Mouse (Mus musculus) liver, embryonic 14.5 days (tissue): ENCODE data around the gene Dlgap3.

ENCODE experiments used
- CTCF ChIP-seq: IDR thresholded peaks from 2 replicates; pipeline ENCODE4 v1.5.1; 2016; ENCODE audit warnings: antibody characterized with exemption, low read depth, control low read depth
- EP300 ChIP-seq: IDR thresholded peaks from 2 replicates; pipeline ENCODE4 v1.6.1; 2016; ENCODE audit warnings: antibody characterized with exemption, low read depth

DNA sequence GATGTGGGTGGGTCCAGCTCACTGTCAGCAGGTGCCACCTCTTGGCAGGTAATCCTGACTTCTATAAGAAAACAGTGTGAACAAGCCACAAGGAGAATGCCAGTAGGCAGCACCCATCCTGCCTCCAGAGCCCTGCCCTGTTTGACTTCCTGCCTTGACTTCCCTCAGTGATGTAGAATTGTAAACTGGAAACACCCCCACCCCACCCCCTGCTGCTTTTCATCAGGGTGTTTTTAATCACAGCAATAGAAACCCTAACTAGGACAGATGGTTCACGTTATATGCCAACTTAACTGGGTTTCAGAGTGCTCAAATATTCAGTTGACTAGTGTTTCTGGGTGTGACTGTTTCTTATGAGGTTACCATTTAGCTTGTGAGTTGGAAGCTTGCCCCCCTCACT is 15.7 kb upstream of the Dlgap3 start:
- TF ChIP-seq CTCF (no peak), EP300 (no peak)
